Mouse (Mus musculus) CD4-positive, CD25-positive, alpha-beta regulatory T cell, adult 4 months (primary cell): ENCODE results near the gene Eml1. TPM values are rescaled to one million over a fixed set of nuclear protein-coding genes. Genes with fewer than 3 reads are reported as not detected.

Experiments
- ATAC-seq: one replicate; pipeline ENCODE4 v1.8.0; 2017
- polyA plus RNA-seq, 2 experiments: library from polyadenylated mRNA; unstranded; fragments of 100-300 nt; shearing (Covaris generic); gene quantifications; one replicate each; pipeline ENCODE4 v1.2.1; 2017

Gene Eml1
- polyA plus RNA-seq, 2 experiments from 2014 or later, result 0.32 TPM; not detected in 1

DNA sequence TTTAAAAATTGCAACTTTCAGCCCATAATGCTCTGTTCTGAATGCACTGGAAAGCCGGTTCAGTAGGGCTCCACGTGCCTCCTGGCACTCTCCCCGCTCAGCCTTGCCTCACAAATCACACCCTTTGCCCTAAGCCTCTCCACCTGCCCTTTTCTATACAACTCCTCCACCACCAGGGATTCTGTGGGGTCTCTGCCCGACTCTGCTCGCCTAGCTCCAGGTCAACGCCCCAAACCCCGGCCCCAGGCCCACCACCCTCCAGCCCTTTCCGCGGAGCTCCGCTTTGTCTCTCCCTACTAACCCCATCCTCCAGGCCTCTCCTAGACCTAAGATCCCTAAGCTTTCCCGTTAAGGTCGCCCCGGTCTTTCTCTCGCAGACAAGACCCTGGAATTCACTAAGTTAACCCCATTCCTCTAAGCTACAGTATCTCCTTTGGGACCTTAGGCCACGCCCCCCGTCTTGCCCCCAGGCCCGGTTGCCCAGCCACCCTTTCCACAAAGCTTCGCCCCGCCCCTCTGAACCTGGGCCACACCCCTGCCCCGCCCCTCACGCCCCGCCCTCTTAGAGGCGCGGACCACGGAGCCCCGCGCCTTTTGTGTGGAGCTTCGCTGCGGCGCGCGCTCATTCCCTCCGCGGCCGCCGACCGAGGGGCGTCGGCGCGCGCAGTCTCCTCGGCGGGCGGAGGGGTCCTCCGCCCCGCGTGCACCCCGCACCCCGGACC lies 183.5 kb downstream of the Eml1 start, which contains the start of gene Evl:
Gene Evl (plus strand): TSS at position 601 of the 722 bp plus-strand sequence.
- no peak for ATAC-seq

DNA sequence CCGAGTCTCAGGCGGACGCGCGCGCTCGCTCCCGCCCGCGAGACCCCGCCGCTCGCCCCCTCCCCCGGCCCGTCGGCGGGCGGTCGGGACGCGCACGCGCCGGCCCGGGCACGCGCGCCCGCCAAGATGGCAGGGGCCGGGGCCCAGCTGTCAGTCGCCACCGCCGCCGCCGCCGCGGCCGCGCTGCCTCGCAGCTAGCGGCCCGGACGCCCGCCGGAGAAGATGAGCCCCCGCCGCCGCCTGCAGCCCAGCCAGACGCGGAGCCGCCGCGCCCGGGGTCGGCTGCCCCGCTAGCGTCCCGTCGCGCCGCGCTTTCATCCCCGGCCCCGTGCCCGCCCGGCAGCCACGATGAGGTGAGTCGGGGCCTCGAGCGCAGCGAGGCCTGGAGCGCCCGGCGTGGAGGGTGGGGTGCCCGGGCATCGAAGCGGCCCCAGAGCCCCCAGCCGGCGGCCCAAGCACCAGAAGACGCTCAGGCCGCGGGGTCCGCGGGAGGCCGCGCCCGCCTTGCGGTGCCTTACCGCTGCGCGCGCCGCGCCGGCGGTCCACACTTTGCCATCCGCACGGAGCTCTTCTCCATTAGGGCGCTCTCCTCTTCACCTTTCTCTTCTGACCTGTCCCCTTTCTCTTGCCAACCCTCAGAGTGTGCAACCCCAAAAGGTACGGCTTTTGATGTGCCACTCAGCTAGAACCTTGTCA lies 184.3 kb downstream of the Eml1 start:
- ATAC-seq, result no peak

- ATAC-seq, result no peak
These were observed 187.4 kb downstream of the Eml1 start for GRCm38 (mm10) chr12:108558194-108558593.

GRCm38 (mm10) chr12:108563238-108563637 lies 192.5 kb downstream of the Eml1 start:
- ATAC-seq, result no peak

GRCm38 (mm10) chr12:108564910-108565506 lies 194.3 kb downstream of the Eml1 start:
- ATAC-seq, result no peak

- no peak for ATAC-seq
These were observed 208.6 kb downstream of the Eml1 start for GRCm38 (mm10) chr12:108579156-108579871.

DNA sequence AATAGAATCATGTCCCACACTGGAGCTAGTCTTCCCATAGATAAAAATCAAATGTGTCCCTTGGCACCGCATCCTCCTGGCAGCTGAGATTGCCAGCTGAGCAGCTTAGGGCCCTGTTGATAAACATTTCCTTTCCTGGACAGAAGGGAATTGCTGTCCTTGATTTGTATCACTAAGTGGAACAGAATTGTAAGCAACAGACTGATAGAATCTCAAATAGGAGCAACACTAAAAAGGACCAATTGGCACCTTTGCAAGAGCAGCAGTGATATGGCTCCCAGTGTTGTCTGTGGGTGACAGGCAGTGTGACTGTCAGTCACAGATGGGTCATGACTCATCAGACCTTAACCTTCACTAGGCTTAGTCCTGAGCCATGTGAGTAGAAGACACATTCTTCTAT lies 213.0 kb downstream of the Eml1 start:
- ATAC-seq, result no peak

Other genes starting within 250 kb of the Eml1 start
- 10 to 100 TPM; 21.5 to 25.3 TPM for gene Setd3, start 191.6 kb upstream of the Eml1 start, polyA plus RNA-seq
- 1 to 10 TPM; 1.6 to 5.3 TPM for gene Ccnk, start 191.4 kb upstream of the Eml1 start, polyA plus RNA-seq
- gene Ccdc85c, start 95.5 kb upstream of the Eml1 start, polyA plus RNA-seq, result under 1 TPM; 0.27 to 0.46 TPM
- gene Hhipl1, start 64.7 kb upstream of the Eml1 start, polyA plus RNA-seq, result not detected
- not detected for gene Cyp46a1, start 36.6 kb upstream of the Eml1 start, polyA plus RNA-seq
- gene Evl, start 183.8 kb downstream of the Eml1 start, polyA plus RNA-seq, result 100 to 1,000 TPM; 313 to 337 TPM